Mouse (Mus musculus): ENCODE data around the gene Tekt1.

DNA sequence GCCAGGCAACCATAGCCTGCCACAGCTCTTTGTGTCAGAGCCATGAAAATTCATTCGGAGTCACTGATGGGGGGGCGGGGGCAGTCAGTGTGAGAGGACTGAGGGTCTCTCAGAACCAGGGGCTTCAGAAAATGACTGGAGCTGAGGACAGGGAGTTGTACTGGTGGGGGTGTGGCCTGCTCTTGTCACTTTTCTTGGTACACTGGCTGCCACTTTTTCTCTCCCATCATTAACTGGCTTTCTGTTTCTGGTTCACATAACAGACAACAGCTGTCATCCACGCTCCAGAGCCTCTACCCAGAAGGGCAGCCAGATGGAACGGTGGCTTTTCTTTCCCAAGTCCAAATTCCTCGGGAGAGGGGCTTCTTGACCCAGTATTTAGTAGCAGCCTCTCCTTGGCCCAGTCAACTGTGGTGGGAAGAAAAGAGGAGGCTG lies 23.8 kb downstream of the Tekt1 start:
- TF ChIP-seq CTCF (IDR thresholded peaks at IDR 0.05; ENCODE audit: control insufficient read depth, insufficient read depth, low read length) = no peak
- TF ChIP-seq POLR2A (IDR thresholded peaks at IDR 0.05; ENCODE audit: borderline replicate concordance, control insufficient read depth, low read depth, low read length) = no peak

Measured in bone marrow, adult 2 months (tissue).